In genomic region chr8:75134603-75135391, GRCm38 (mm10) we compare ENCODE assay signal across 9 mouse cellular contexts. TPM values are rescaled to one million over a fixed set of nuclear protein-coding genes. Genes with fewer than 3 reads are reported as not detected.
DNase-seq lines count a peak whose midpoint lies in the region; ATAC-seq and TF ChIP-seq lines count a peak whose summit lies in the region.
"Had no signal": no experiment of that assay in that cellular context is flagged by ENCODE, and none has a peak within 500 bp of the region (broad histone marks: within the 10 kb centered on the region; RNA-seq: fewer than 3 reads in every experiment).

No protein-coding gene starts in this region.

- 0 out of 2 replicates have a peak, but pooled peaks cover 4% of the 10 kb centered on the region for H3K36me3 ChIP-seq in midbrain, embryonic 13.5 days

- intact Hi-C loops in gastrocnemius, adult 2 months (cut with DNase I): no loop called here

- H3K27me3 ChIP-seq in midbrain, embryonic 13.5 days: no peaks in the 10 kb centered on the region
- H3K27me3 ChIP-seq: Patski had no signal

- no peaks in the 10 kb centered on the region for H3K4me1 ChIP-seq in midbrain, embryonic 13.5 days (replicated peaks)

- no peak for TF ChIP-seq CTCF in gastrocnemius, adult 2 months (IDR thresholded peaks at IDR 0.05)

- no peaks in the 10 kb centered on the region for H3K9me3 ChIP-seq in midbrain, embryonic 13.5 days

- H3K27ac ChIP-seq in gastrocnemius, adult 2 months: no peak overlapping the region
- H3K27ac ChIP-seq in midbrain, embryonic 13.5 days: no peak overlapping the region

- DNase-seq in layer of hippocampus, adult 18-20 months (ENCODE audit: low spot score in 2 of 2): peak; percentile 50 to 65
- DNase-seq in layer of hippocampus, postnatal 14 days (ENCODE audit: low spot score in 2 of 2): no peak
- DNase-seq in cerebellum, adult 11 months: peak; percentile 57
- DNase-seq in gastrocnemius, adult 2 months: peak; percentile 70
- DNase-seq in left cerebral cortex, adult 11 months (ENCODE audit: low spot score): peak; percentile 52
- no peak for DNase-seq in thymus, postnatal 0 days (ENCODE audit: low spot score)

- no peak overlapping the region for H3K9ac ChIP-seq in midbrain, embryonic 13.5 days (replicated peaks)

- no peak overlapping the region for H3K4me3 ChIP-seq in gastrocnemius, adult 2 months
- H3K4me3 ChIP-seq in midbrain, embryonic 13.5 days (replicated peaks): no peak overlapping the region

- no peak overlapping the region for H3K4me2 ChIP-seq in midbrain, embryonic 13.5 days (replicated peaks)

- 56% methylated on average over 2 of the region's 2 CpGs for WGBS in midbrain, embryonic 13.5 days

- ATAC-seq in midbrain, embryonic 13.5 days: 0 out of 2 replicates have a peak, but pooled peaks have one; percentile 17
- no peak for ATAC-seq in megakaryocyte, adult 5-6 weeks (ENCODE audit: poor library complexity, severe bottlenecking)
- ATAC-seq: Patski had no signal

RNA-seq across cellular contexts. Expression of gene Mcm5, which starts 25.4 kb away (rescaled TPM):
- 1 to 10 TPM; 5.2 to 5.7 TPM for total RNA-seq in layer of hippocampus, adult 18-20 months (2021)
- total RNA-seq in layer of hippocampus, postnatal 14 days (2021): 1 to 10 TPM; 7.2 to 7.6 TPM
- 1 to 10 TPM in 1 of 2 experiments, under 1 TPM in 1; 0.89 to 1.1 TPM for total RNA-seq in gastrocnemius, adult 2 months (2021)
- 64.2 and 64.9 TPM in 2 replicates for polyA plus RNA-seq in midbrain, embryonic 13.5 days (2015; fragmentation: Nextera tagmentation; extraction: Ambion mirVana)
- 167 and 206 TPM in 2 replicates for polyA plus RNA-seq in thymus, postnatal 0 days (2015; fragmentation: Nextera tagmentation; extraction: Ambion mirVana)
- total RNA-seq in megakaryocyte, adult 5-6 weeks (2015): 45.9 and 46.5 TPM in 2 replicates
- total RNA-seq in megakaryocyte, adult 5-6 weeks (2017): 210 and 212 TPM in 2 replicates

RNA-seq across cellular contexts. Expression of gene Hmox1, which starts 41.4 kb away (rescaled TPM):
- total RNA-seq in layer of hippocampus, adult 18-20 months (2021): 1 to 10 TPM; 7.7 to 8.3 TPM
- 1 to 10 TPM; 5.0 to 6.0 TPM for total RNA-seq in layer of hippocampus, postnatal 14 days (2021)
- total RNA-seq in gastrocnemius, adult 2 months (2021): 1 to 10 TPM; 5.8 to 7.4 TPM
- 11.7 and 15.4 TPM in 2 replicates for polyA plus RNA-seq in midbrain, embryonic 13.5 days (2015; fragmentation: Nextera tagmentation; extraction: Ambion mirVana)
- 29.4 and 31.9 TPM in 2 replicates for polyA plus RNA-seq in thymus, postnatal 0 days (2015; fragmentation: Nextera tagmentation; extraction: Ambion mirVana)
- 25.4 and 27.1 TPM in 2 replicates for total RNA-seq in megakaryocyte, adult 5-6 weeks (2015)
- 42.3 and 49.8 TPM in 2 replicates for total RNA-seq in megakaryocyte, adult 5-6 weeks (2017)

Comparison
In these comparisons a context has a peak if more than half of its experiments do, and no peak if none do; other contexts are left out.
1. DNase-seq: peak in layer of hippocampus, adult 18-20 months (2 of 2), cerebellum, adult 11 months (single experiment), gastrocnemius, adult 2 months (single experiment) and left cerebral cortex, adult 11 months (single experiment); none in layer of hippocampus, postnatal 14 days (0 of 2) and thymus, postnatal 0 days (single experiment).
2. RNA of gene Mcm5, which starts 25.4 kb away (total RNA-seq): 45.9 to 212 TPM in megakaryocyte, adult 5-6 weeks; 7.2 to 7.6 TPM in layer of hippocampus, postnatal 14 days, 5.2 to 5.7 TPM in layer of hippocampus, adult 18-20 months and 0.89 to 1.1 TPM in gastrocnemius, adult 2 months; every median in the first group is over 4 times any median in the second.